Mouse (Mus musculus): ENCODE data around the gene Ces1g.

- TF ChIP-seq CHD2 (IDR thresholded peaks at IDR 0.05; ENCODE audit: low read depth, low read length) = no peak
- no peak for TF ChIP-seq ZNF384 (IDR thresholded peaks at IDR 0.05; ENCODE audit: low read depth, low read length)
- TF ChIP-seq ZC3H11A (IDR thresholded peaks at IDR 0.05; ENCODE audit: borderline replicate concordance, low read depth, low read length) = no peak
These were observed 6.0 kb downstream of the Ces1g start for GRCm38 (mm10) chr8:93331151-93331550.
